Mouse (Mus musculus) olfactory bulb, adult 2 months (tissue): Measurements from ENCODE around the gene Elk4.

Experiments
- CTCF ChIP-seq: fragments of 200-500 bp; IDR thresholded peaks from 2 replicates; pipeline ENCODE4 v1.5.1; 2012; ENCODE audit warnings: low read depth, mild to moderate bottlenecking, low read length, moderate library complexity; ENCODE audit not compliant: insufficient read depth
- POLR2A ChIP-seq: fragments of 200-500 bp; IDR thresholded peaks from 2 replicates; pipeline ENCODE4 v1.6.1; 2012; ENCODE audit warnings: mild to moderate bottlenecking, low read depth, low read length, moderate library complexity; ENCODE audit not compliant: insufficient read depth

DNA sequence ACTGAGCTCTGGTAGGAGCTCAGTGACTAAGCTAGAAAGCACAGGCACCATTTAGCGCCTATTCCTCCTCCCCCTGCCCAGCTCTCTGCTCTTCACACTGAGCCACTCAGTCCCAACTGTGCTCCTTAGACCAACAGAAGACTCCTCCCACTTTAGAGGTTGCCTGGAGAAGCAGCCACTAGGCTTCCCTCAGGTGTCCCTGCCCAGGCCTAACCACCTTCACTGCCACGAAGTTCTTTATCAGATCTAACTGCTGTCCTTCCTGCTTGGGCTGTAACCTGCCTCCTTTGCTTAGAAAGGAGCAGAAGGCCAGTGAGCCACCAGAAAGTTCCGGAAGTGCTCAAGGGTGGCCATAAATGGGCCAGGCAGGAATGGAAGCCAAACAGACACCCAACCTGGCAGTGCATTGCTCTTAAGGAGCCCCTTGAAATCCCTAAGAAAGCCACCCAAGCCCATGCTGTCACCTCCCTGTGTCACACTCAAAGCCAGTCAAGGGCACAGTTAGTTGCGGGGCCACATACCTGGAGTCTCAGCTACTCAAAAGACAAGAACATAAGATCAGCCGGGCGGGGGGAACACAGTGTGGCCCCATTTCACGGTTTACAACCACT, 47.8 kb downstream of the Elk4 start:
- no peak for TF ChIP-seq CTCF
- no peak for TF ChIP-seq POLR2A
